ENCODE assay signal across 9 mouse cellular contexts in the genomic region with DNA sequence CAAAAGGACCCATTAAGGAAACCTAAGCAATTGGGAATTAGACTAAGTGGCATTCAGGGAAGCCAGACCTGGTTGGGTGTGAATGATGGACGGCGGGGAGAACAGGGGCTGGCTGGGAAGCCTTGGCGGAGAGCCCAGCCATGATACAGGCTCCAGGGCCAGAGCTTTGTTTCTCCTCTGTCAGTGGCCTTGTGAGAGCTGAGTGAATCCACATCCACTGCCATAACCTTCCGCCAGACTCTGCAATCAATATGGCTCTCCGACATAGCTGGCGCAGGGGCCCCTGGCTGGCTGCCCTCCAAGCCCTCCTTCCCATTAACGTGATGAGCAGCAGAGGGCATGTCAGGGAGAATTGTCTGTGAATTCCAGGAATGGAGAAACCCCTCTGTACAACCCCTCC.
A peak's percentile ranks its signal among the peaks of the same experiment; 100 is the strongest.
DNase-seq lines count a peak whose midpoint lies in the region; ATAC-seq and TF ChIP-seq lines count a peak whose summit lies in the region.
"Had no signal": no experiment of that assay in that cellular context is flagged by ENCODE, and none has a peak within 500 bp of the region (broad histone marks: within the 10 kb centered on the region; RNA-seq: fewer than 3 reads in every experiment).

No protein-coding gene starts in this region.

- H3K27me3 ChIP-seq in forebrain, embryonic 12.5 days, result no peaks in the 10 kb centered on the region
- H3K27me3 ChIP-seq in hindbrain, postnatal 0 days (ENCODE audit: insufficient read depth, low read length), result no peaks in the 10 kb centered on the region
- no peaks in the 10 kb centered on the region for H3K27me3 ChIP-seq in liver, embryonic 11.5 days (replicated peaks; ENCODE audit: control insufficient read depth, insufficient read depth, low read length)

- intact Hi-C loops in heart, postnatal 25 days (cut with DNase I), result no loop called here

- no peak for TF ChIP-seq CTCF in hindbrain, postnatal 0 days (IDR thresholded peaks at IDR 0.05; ENCODE audit: low read depth)

- H3K27ac ChIP-seq in forebrain, embryonic 12.5 days, result peak overlapping the region; percentile 38; the same call in 1 of the 2 replicates
- H3K27ac ChIP-seq in hindbrain, postnatal 0 days, result no peak overlapping the region
- H3K27ac ChIP-seq in liver, embryonic 11.5 days (ENCODE audit: low read depth, low read length), result no peak overlapping the region

- no peak overlapping the region for H3K9ac ChIP-seq in forebrain, embryonic 12.5 days
- no peak overlapping the region for H3K9ac ChIP-seq in hindbrain, postnatal 0 days (replicated peaks; ENCODE audit: low read length)
- H3K9ac ChIP-seq in liver, embryonic 11.5 days (ENCODE audit: low read depth, low read length), result no peak overlapping the region

- H3K4me1 ChIP-seq in forebrain, embryonic 12.5 days, result peaks cover 20% of the 10 kb centered on the region
- H3K4me1 ChIP-seq in hindbrain, postnatal 0 days (ENCODE audit: insufficient read depth, low read length), result peaks cover 6% of the 10 kb centered on the region; the same call in 1 of the 2 replicates
- 0 out of 2 replicates have a peak, but pooled peaks cover 2% of the 10 kb centered on the region for H3K4me1 ChIP-seq in liver, embryonic 11.5 days (replicated peaks; ENCODE audit: control insufficient read depth, insufficient read depth, low read length)

- no peak overlapping the region for H3K4me2 ChIP-seq in forebrain, embryonic 12.5 days
- H3K4me2 ChIP-seq in hindbrain, postnatal 0 days (ENCODE audit: low read depth, low read length), result no peak overlapping the region
- H3K4me2 ChIP-seq in liver, embryonic 11.5 days, result no peak overlapping the region

- DNase-seq in heart, adult 18-20 months, result peak; percentile 58 to 63
- no peak for DNase-seq in heart, postnatal 25 days (ENCODE audit: low spot score)
- peak; percentile 14 for DNase-seq in 3T3-L1 (ENCODE audit: low read depth, low spot score)
- peak; percentile 76 for DNase-seq in hindbrain, postnatal 0 days (ENCODE audit: low spot score)
- DNase-seq in thymus, postnatal 14 days, result no peak
- DNase-seq in liver, embryonic 11.5 days (ENCODE audit: low spot score), result no peak
- DNase-seq in natural killer cell, adult 2 months (ENCODE audit: low spot score in 2 of 2), result no peak

- H3K36me3 ChIP-seq in forebrain, embryonic 12.5 days (replicated peaks), result no peaks in the 10 kb centered on the region
- H3K36me3 ChIP-seq in hindbrain, postnatal 0 days (ENCODE audit: insufficient read depth, low read length), result no peaks in the 10 kb centered on the region
- no peaks in the 10 kb centered on the region for H3K36me3 ChIP-seq in liver, embryonic 11.5 days (ENCODE audit: control insufficient read depth, insufficient read depth, low read length)

- H3K4me3 ChIP-seq in forebrain, embryonic 12.5 days (replicated peaks), result no peak overlapping the region
- H3K4me3 ChIP-seq in hindbrain, postnatal 0 days (ENCODE audit: low read length), result no peak overlapping the region
- H3K4me3 ChIP-seq in liver, embryonic 11.5 days (ENCODE audit: low read depth, low read length), result no peak overlapping the region
- H3K4me3 ChIP-seq: megakaryocyte, embryonic 14.5 days had no signal

- H3K9me3 ChIP-seq in forebrain, embryonic 12.5 days, result no peaks in the 10 kb centered on the region
- H3K9me3 ChIP-seq in hindbrain, postnatal 0 days (ENCODE audit: low read length), result no peaks in the 10 kb centered on the region
- no peaks in the 10 kb centered on the region for H3K9me3 ChIP-seq in liver, embryonic 11.5 days (ENCODE audit: control insufficient read depth, low read length)

- WGBS in forebrain, embryonic 12.5 days, result 74% methylated on average over 7 of the region's 7 CpGs
- WGBS in hindbrain, postnatal 0 days, result 29% methylated on average over 7 of the region's 7 CpGs
- 64% methylated on average over 7 of the region's 7 CpGs for WGBS in liver, embryonic 11.5 days

- peak; percentile 79; the same call in 1 of the 2 replicates for ATAC-seq in forebrain, embryonic 12.5 days (ENCODE audit: low FRiP score)
- ATAC-seq in hindbrain, postnatal 0 days, result peak; percentile 69; the same call in 1 of the 2 replicates
- ATAC-seq in liver, embryonic 11.5 days (replicated peaks; ENCODE audit: low FRiP score), result no peak

Comparison
In these comparisons a context has a peak if more than half of its experiments do, and no peak if none do; other contexts are left out.
1. DNase-seq: peak in heart, adult 18-20 months (2 of 2), 3T3-L1 (single experiment) and hindbrain, postnatal 0 days (single experiment); none in heart, postnatal 25 days (single experiment), thymus, postnatal 14 days (single experiment), liver, embryonic 11.5 days (single experiment) and natural killer cell, adult 2 months (0 of 2).